Mouse (Mus musculus): ENCODE measurements around the gene Hbq1b.
A peak's percentile ranks its signal among the peaks of the same experiment; 100 is the strongest.

Hbq1b gene

GRCm38 (mm10) chr11:32300279-32301267 is 13.8 kb downstream of the Hbq1b start:
- DNase-seq (ENCODE audit: low spot score), result no peak

- DNase-seq (ENCODE audit: low spot score), result no peak
Measured at GRCm38 (mm10) chr11:32301506-32301905, 14.7 kb downstream of the Hbq1b start.

- no peak for DNase-seq (ENCODE audit: low spot score)
Measured at GRCm38 (mm10) chr11:32302824-32303419, 16.2 kb downstream of the Hbq1b start.

GRCm38 (mm10) chr11:32303455-32303854 is 16.7 kb downstream of the Hbq1b start:
- DNase-seq (ENCODE audit: low spot score), result no peak

DNA sequence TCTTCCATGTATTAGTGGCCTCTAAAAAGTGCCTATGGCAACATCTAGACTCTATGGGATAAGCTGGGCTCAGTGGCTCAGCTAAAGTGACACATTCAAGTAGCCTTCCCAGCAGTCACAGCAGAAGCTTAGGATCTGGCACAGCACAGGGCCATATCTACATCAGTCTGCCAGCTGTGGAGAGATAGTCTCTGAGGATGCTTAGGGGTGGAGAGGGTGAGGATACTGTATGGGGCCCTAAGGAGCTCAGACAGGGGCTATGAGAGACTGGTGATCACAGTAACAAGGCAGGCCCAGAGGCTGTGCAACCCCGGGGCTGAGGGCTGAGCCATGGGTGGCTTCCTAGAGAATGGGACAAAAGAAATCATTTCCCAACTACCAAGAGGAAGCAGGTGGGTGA is 20.2 kb downstream of the Hbq1b start:
- DNase-seq (ENCODE audit: low spot score), result no peak

- DNase-seq (ENCODE audit: low spot score), result no peak
Measured at GRCm38 (mm10) chr11:32309446-32309845, 22.7 kb downstream of the Hbq1b start.

- DNase-seq (ENCODE audit: low spot score), result no peak
Measured at GRCm38 (mm10) chr11:32309928-32310327, 23.2 kb downstream of the Hbq1b start.

DNA sequence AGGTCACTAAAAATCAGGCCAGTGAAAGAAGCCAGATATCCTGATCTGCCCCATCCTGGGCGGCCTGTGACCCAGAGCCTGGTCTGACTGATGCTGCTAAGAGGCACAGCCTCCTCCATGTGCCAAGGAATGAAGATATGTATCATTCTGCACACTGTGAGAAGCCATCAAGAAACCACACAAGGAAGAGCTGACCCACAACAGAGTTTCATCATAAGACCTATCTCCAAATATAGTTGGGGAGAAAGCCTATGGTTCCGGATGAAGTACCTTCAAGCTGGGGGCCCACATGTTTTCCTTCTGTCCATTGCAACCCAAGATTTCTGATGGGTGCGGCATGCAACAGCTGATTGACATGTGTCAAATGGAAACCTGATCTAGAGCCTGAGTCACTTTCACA is 29.2 kb downstream of the Hbq1b start:
- no peak for DNase-seq (ENCODE audit: low spot score)

- DNase-seq (ENCODE audit: low spot score), result no peak
Measured at GRCm38 (mm10) chr11:32320507-32321195, 33.9 kb downstream of the Hbq1b start.

DNA sequence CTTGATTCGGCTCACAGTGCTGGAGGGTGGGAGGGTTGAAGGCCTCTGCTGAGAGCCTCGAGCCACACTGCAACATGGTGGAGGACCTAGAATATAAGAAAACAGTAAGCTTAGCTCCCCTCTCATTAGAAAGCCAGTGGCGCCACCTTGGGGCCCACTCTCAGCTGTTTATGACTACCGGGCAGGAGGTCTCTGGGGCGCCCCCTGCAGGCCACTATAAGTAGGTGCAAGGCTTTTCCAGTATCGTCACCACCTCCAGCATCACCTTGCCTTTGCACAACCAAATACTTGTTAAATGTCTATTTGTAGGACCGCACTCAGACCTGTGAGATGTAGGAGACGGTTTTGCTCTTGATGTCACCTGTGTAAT is 34.4 kb downstream of the Hbq1b start:
- peak; percentile 78 for DNase-seq (ENCODE audit: low spot score)

GRCm38 (mm10) chr11:32324609-32325008 is 37.8 kb downstream of the Hbq1b start:
- peak; percentile 81 for DNase-seq (ENCODE audit: low spot score)

DNA sequence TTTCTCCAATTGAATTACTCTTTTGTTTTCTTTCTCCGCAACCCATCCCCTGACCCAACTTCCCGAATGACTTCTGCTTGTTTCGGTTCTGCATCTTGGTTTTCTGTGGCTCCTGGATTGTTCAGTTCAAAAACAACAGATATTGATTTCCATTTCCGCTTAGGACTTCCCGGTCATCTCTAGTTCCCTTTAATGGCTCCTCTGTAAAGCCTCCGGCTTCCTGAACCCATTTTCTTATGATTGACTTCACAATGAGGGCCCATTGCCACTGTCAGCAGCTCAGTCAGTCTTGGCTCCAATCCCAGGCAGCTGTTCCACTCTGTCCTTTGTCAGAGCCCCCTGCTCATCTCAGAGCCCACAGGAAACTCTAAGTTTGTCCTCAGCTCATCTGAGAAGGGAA is 44.3 kb downstream of the Hbq1b start:
- DNase-seq (ENCODE audit: low spot score), result no peak

- peak; percentile 45 for DNase-seq (ENCODE audit: low spot score)
Measured at GRCm38 (mm10) chr11:32331861-32332260, 45.1 kb downstream of the Hbq1b start.

DNA sequence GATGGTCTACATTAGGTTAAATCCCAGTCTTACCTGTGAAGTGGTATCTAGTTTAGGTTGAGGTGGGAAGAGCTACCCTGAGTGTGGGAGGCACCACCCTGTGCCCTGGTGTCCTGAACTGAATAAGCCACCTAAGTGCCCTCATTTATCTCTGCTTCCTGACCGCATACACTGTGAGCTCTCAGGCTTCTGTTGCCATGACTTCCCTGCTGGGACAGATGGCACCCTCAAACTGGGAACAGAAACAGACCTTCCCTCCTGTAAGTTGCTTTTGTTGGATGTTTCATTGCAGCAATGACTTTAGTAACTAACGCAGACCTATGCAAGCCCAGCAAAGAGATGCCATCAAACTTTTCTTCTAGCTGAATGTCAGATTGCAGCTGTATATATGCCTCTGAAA is 46.5 kb downstream of the Hbq1b start:
- no peak for DNase-seq (ENCODE audit: low spot score)

DNA sequence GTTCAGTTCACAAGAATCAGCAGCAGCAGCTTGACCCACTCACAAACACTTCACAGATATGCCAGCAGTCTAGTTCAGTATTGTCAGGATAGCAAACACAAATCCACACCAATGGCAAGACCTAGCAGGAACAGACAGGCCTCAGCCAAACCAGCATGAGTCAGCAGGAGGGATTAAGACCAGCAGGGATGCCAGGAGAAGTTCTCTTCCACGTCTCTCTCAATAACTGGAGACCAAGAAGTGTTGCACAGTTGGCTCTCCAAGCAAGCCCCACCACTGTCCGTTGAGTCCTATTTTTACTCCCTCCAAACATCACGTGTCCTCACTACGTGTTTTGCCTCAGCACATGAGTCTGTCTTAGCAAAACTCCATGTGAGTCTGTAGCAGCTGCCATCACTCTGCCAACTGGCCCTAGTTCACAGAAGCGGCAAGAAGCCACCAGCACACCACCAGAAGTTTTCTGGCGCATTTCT is 49.7 kb downstream of the Hbq1b start:
- DNase-seq (ENCODE audit: low spot score), result no peak

Data from testis, postnatal 14 days (tissue).